Mouse (Mus musculus) adrenal gland, postnatal 36 days (tissue): ENCODE measurements around the gene Eprs. TPM values are rescaled to one million over a fixed set of nuclear protein-coding genes. Genes with fewer than 3 reads are reported as not detected.

ENCODE experiments used
- DNase-seq, 2 experiments: peaks; one replicate each; pipeline ENCODE4 v3.0.0; 2021; ENCODE audit warnings: mixed read lengths in 1 of 2
- total RNA-seq, 2 experiments: library from RNA; stranded (reverse); gene quantifications; 2 replicates each; pipeline ENCODE4 v1.2.3; 2021

The Eprs gene
- total RNA-seq, 2 experiments from 2014 or later: 158 to 341 TPM

- no peak for DNase-seq
Observed at GRCm38 (mm10) chr1:185358211-185358610, 4.6 kb upstream of the Eprs start.

GRCm38 (mm10) chr1:185363526-185364182 is 810 bp downstream of the Eprs start:
- DNase-seq: peak; percentile 49 to 56

GRCm38 (mm10) chr1:185364183-185364540 is 1.3 kb downstream of the Eprs start:
- DNase-seq: no peak

GRCm38 (mm10) chr1:185367383-185367782 is 4.5 kb downstream of the Eprs start:
- no peak for DNase-seq

GRCm38 (mm10) chr1:185369979-185370378 is 7.1 kb downstream of the Eprs start:
- no peak for DNase-seq

GRCm38 (mm10) chr1:185376390-185376789 is 13.5 kb downstream of the Eprs start:
- no peak for DNase-seq

- no peak for DNase-seq
Observed at GRCm38 (mm10) chr1:185377429-185377828, 14.6 kb downstream of the Eprs start.

GRCm38 (mm10) chr1:185401615-185402014 is 38.8 kb downstream of the Eprs start:
- DNase-seq: no peak

GRCm38 (mm10) chr1:185404021-185404420 is 41.2 kb downstream of the Eprs start:
- DNase-seq: no peak

GRCm38 (mm10) chr1:185405921-185406320 is 43.1 kb downstream of the Eprs start:
- DNase-seq: no peak

GRCm38 (mm10) chr1:185409831-185410230 is 47.0 kb downstream of the Eprs start:
- no peak for DNase-seq

- no peak for DNase-seq
Observed at GRCm38 (mm10) chr1:185418011-185418410, 55.2 kb downstream of the Eprs start.

- DNase-seq: no peak
Observed at GRCm38 (mm10) chr1:185419805-185420204, 57.0 kb downstream of the Eprs start.

GRCm38 (mm10) chr1:185420776-185421175 is 57.9 kb downstream of the Eprs start:
- no peak for DNase-seq

GRCm38 (mm10) chr1:185426583-185426982 is 63.7 kb downstream of the Eprs start:
- no peak for DNase-seq

GRCm38 (mm10) chr1:185430488-185430887 is 67.6 kb downstream of the Eprs start:
- DNase-seq: no peak

GRCm38 (mm10) chr1:185431245-185431997 is 68.6 kb downstream of the Eprs start:
- no peak for DNase-seq

GRCm38 (mm10) chr1:185431998-185432317 is 69.1 kb downstream of the Eprs start:
- DNase-seq: no peak

GRCm38 (mm10) chr1:185433112-185433511 is 70.3 kb downstream of the Eprs start:
- no peak for DNase-seq

- DNase-seq: peak; percentile 17 to 35
Observed at GRCm38 (mm10) chr1:185438841-185439580, 76.2 kb downstream of the Eprs start.

GRCm38 (mm10) chr1:185441703-185442472 is 79.0 kb downstream of the Eprs start:
- DNase-seq: no peak

GRCm38 (mm10) chr1:185448936-185449335 is 86.1 kb downstream of the Eprs start:
- DNase-seq: no peak
